Mouse (Mus musculus) effector memory CD4-positive, alpha-beta T cell, adult 7 months (primary cell): ENCODE measurements around the gene Zbtb46. TPM values are rescaled to one million over a fixed set of nuclear protein-coding genes. Genes with fewer than 3 reads are reported as not detected.

Experiments used
- polyA plus RNA-seq: library from polyadenylated mRNA; unstranded; fragments of 100-300 nt; shearing (Covaris generic); gene quantifications from one replicate; pipeline ENCODE4 v1.2.1, GENCODE M21; 2017

The Zbtb46 gene
- 33.2 TPM for polyA plus RNA-seq

GRCm38 (mm10) chr2:181459153-181459672 lies at the start of gene Zbtb46:
Gene Zbtb46, minus strand, starts transcription at chr2:181459426.

GRCm38 (mm10) chr2:181496831-181497547 lies 37.8 kb upstream of the Zbtb46 start, which contains the start of gene Tpd52l2:
Gene Tpd52l2, plus strand, starts transcription at chr2:181497142.

GRCm38 (mm10) chr2:181493156-181493927 lies 34.1 kb upstream of the Zbtb46 start, which contains the start of gene Abhd16b:
Gene Abhd16b, plus strand, starts transcription at chr2:181493206.

GRCm38 (mm10) chr2:181379778-181380177 lies 79.4 kb downstream of the Zbtb46 start, which contains the start of gene Lime1:
Gene Lime1, plus strand, starts transcription at chr2:181380078.

GRCm38 (mm10) chr2:181364860-181365596 lies 94.2 kb downstream of the Zbtb46 start, which contains the start of the genes Zgpat and Arfrp1:
Gene Zgpat, plus strand, starts transcription at chr2:181364928.
Gene Arfrp1, minus strand, starts transcription at chr2:181365404.

Other genes with a start within 250 kb of the Zbtb46 start
- gene Srms, start 246.2 kb downstream of the Zbtb46 start, polyA plus RNA-seq: 0.15 TPM
- gene Fndc11, start 239.4 kb downstream of the Zbtb46 start, polyA plus RNA-seq: not detected
- gene Helz2, start 217.4 kb downstream of the Zbtb46 start, polyA plus RNA-seq: 17.3 TPM
- gene Gmeb2, start 171.4 kb downstream of the Zbtb46 start, polyA plus RNA-seq: 30.3 TPM
- not detected for gene Stmn3, start 144.9 kb downstream of the Zbtb46 start, polyA plus RNA-seq
- gene Rtel1, start 139.7 kb downstream of the Zbtb46 start, polyA plus RNA-seq: 74.3 TPM
- 104 TPM for gene Zgpat, start 94.5 kb downstream of the Zbtb46 start, polyA plus RNA-seq
- 124 TPM for gene Arfrp1, start 94.0 kb downstream of the Zbtb46 start, polyA plus RNA-seq
- gene Lime1, start 79.3 kb downstream of the Zbtb46 start, polyA plus RNA-seq: 350 TPM
- gene Abhd16b, start 33.8 kb upstream of the Zbtb46 start, polyA plus RNA-seq: not detected
- gene Tpd52l2, start 37.7 kb upstream of the Zbtb46 start, polyA plus RNA-seq: 106 TPM
- 146 TPM for gene Dnajc5, start 61.1 kb upstream of the Zbtb46 start, polyA plus RNA-seq
- 104 TPM for gene Uckl1, start 125.5 kb upstream of the Zbtb46 start, polyA plus RNA-seq
- gene Prpf6, start 132.4 kb upstream of the Zbtb46 start, polyA plus RNA-seq: 96.9 TPM
- gene Zfp512b, start 133.4 kb upstream of the Zbtb46 start, polyA plus RNA-seq: 26.8 TPM
- 12.5 TPM for gene Samd10, start 139.8 kb upstream of the Zbtb46 start, polyA plus RNA-seq
- gene Gm29797, start 197.6 kb upstream of the Zbtb46 start, polyA plus RNA-seq: not detected
- 0.32 TPM for gene Sox18, start 212.2 kb upstream of the Zbtb46 start, polyA plus RNA-seq
- gene Tcea2, start 220.9 kb upstream of the Zbtb46 start, polyA plus RNA-seq: 25.3 TPM
- gene Rgs19, start 234.6 kb upstream of the Zbtb46 start, polyA plus RNA-seq: 118 TPM
- gene Lkaaear1, start 239.0 kb upstream of the Zbtb46 start, polyA plus RNA-seq: not detected